Mouse (Mus musculus) neural tube, embryonic 12.5 days (tissue): ENCODE measurements at regions not wholly inside any gene's neighbourhood (a gene's known extent, or its start where the extent isn't known, plus 50 kb on each side); places are given as distances from the start of the nearest gene placed in this dataset.
"Not testable (repeated sequence)": the region's sequence is repeated elsewhere in the genome, so short reads cannot be mapped to it uniquely, and the experiment has no call there.

Experiments used
- ATAC-seq: fragments of 200-750 bp; cut with Nextera tagmentation; 2 replicates; pipeline ENCODE4 v1.8.0; 2017; ENCODE audit warnings: low read depth, mild to moderate bottlenecking, moderate TSS enrichment, moderate library complexity; ENCODE audit not compliant: low FRiP score
- H3K27ac ChIP-seq: fragments of 300-500 bp; sonication (generic); 2 replicates; pipeline ENCODE4 v1.5.1; 2016
- H3K27me3 ChIP-seq: fragments of 300-500 bp; sonication (generic); replicated peaks from 2 replicates; pipeline ENCODE4 v1.6.1; 2016; ENCODE audit warnings: mild to moderate bottlenecking
- H3K36me3 ChIP-seq: fragments of 300-500 bp; sonication (generic); 2 replicates; pipeline ENCODE4 v1.6.1; 2016; ENCODE audit warnings: mild to moderate bottlenecking
- H3K4me1 ChIP-seq: fragments of 300-500 bp; sonication (generic); 2 replicates; pipeline ENCODE4 v1.6.1; 2016
- H3K4me2 ChIP-seq: fragments of 300-500 bp; sonication (generic); replicated peaks from 2 replicates; pipeline ENCODE4 v1.6.1; 2016; ENCODE audit warnings: mild to moderate bottlenecking
- H3K4me3 ChIP-seq: fragments of 300-500 bp; sonication (generic); 2 replicates; pipeline ENCODE4 v1.5.1; 2016
- H3K9ac ChIP-seq: fragments of 300-500 bp; sonication (generic); 2 replicates; pipeline ENCODE4 v1.6.1; 2016; ENCODE audit warnings: mild to moderate bottlenecking
- H3K9me3 ChIP-seq: fragments of 300-500 bp; sonication (generic); 2 replicates; pipeline ENCODE4 v1.6.1; 2016; ENCODE audit warnings: mild to moderate bottlenecking
- WGBS: fragments of 180-500 bp; shearing (Covaris S2); methylation state at CpG from one replicate; pipeline ENCODE4 v1.1.7; 2016; 5-methylcytosine and 5-hydroxymethylcytosine counted together

- H3K4me2 ChIP-seq = no peak overlapping the region
- H3K9ac ChIP-seq = no peak overlapping the region
- H3K9me3 ChIP-seq = no peaks in the 10 kb centered on the region
- H3K36me3 ChIP-seq = no peaks in the 10 kb centered on the region
- ATAC-seq = no peak
- H3K4me1 ChIP-seq = no peaks in the 10 kb centered on the region
- WGBS = 88% methylated on average over 3 of the region's 3 CpGs
- H3K4me3 ChIP-seq = no peak overlapping the region
- no peaks in the 10 kb centered on the region for H3K27me3 ChIP-seq
- no peak overlapping the region for H3K27ac ChIP-seq
These were observed 2615.7 kb downstream of the Poteg start for GRCm38 (mm10) chr8:30063148-30063547.

DNA sequence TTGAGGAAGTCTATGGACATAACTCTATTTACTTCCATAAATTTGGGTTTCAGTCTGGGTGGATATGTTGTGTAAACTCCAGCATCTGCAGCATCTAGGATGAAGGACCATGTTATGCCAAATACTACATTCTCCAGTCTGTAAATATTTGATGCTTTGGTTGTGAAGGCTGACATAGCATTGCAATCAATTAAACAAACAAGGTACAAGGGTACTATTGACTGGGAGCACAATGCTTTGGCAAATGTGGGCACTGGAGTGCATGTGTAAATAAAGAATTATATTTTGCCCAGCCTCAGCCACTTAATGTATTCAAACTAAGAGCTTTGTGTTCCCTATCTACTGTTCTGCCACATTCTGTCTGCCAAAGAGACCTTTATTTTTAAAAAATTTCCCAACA lies 2630.3 kb downstream of the Poteg start:
- Histone ChIP-seq H3K4me3 (no peak overlapping the region), H3K9ac (no peak overlapping the region), H3K4me1 (no peaks in the 10 kb centered on the region), H3K27me3 (no peaks in the 10 kb centered on the region), H3K4me2 (no peak overlapping the region), H3K9me3 (no peaks in the 10 kb centered on the region), H3K36me3 (no peaks in the 10 kb centered on the region), H3K27ac (no peak overlapping the region)
- ATAC-seq = no peak

GRCm38 (mm10) chr8:30127766-30128165 lies 2680.3 kb downstream of the Poteg start:
- Histone ChIP-seq H3K9ac (no peak overlapping the region), H3K27ac (no peak overlapping the region)
- no peak for ATAC-seq

GRCm38 (mm10) chr8:30134999-30135398 lies 2687.5 kb downstream of the Poteg start:
- 86% methylated on average over 6 of the region's 6 CpGs for WGBS
- Histone ChIP-seq H3K36me3 (no peaks in the 10 kb centered on the region), H3K4me3 (no peak overlapping the region), H3K9ac (no peak overlapping the region), H3K27ac (no peak overlapping the region), H3K4me2 (no peak overlapping the region), H3K27me3 (no peaks in the 10 kb centered on the region), H3K9me3 (no peaks in the 10 kb centered on the region), H3K4me1 (no peaks in the 10 kb centered on the region)
- no peak for ATAC-seq

More at GRCm38 (mm10) chr8:30127766-30128165, 2680.3 kb downstream of the Poteg start:
- Histone ChIP-seq H3K36me3 (no peaks in the 10 kb centered on the region), H3K4me3 (no peak overlapping the region), H3K4me1 (no peaks in the 10 kb centered on the region), H3K4me2 (no peak overlapping the region), H3K9me3 (no peaks in the 10 kb centered on the region), H3K27me3 (no peaks in the 10 kb centered on the region)
- WGBS = 75% methylated on average over 3 of the region's 3 CpGs

DNA sequence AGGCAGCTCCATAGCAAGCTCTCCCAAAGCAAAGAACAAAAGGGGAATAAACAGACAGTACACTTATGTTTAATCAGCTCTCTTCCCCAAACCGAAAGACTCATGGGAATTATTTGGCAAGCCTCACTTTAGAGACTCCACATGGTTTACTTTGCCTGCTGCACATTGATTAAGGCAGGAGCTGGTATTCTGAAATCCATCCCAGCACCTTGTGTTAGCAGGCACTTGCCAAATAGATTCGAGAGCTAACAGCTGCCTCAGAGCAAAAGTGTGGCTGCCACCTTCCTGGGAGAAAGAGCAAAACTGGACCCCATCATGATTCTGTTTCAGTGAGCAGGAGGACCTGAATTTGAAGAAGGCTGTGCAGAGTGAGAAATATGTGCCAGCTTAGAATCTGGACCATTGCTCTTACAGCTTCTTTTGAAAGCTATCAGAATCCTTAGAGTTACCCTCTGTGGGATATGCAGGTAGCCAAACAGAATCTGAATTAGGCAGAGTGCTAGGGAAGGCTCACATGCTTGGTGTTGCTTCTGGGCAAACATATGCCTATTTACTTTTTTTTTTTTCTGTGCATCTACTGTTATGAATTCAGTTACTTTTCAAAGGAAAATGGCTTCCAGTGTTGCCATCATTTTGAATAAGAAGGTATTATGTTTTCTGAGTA lies 2703.8 kb downstream of the Poteg start:
- no peak overlapping the region for H3K9ac ChIP-seq
- 77% methylated on average over 2 of the region's 2 CpGs for WGBS
- H3K4me3 ChIP-seq = no peak overlapping the region
- no peaks in the 10 kb centered on the region for H3K27me3 ChIP-seq
- H3K4me1 ChIP-seq = no peaks in the 10 kb centered on the region
- no peaks in the 10 kb centered on the region for H3K36me3 ChIP-seq
- no peak overlapping the region for H3K27ac ChIP-seq
- ATAC-seq = no peak
- H3K9me3 ChIP-seq = no peaks in the 10 kb centered on the region
- H3K4me2 ChIP-seq = no peak overlapping the region

- WGBS = 72% methylated on average over 4 of the region's 4 CpGs
- no peak overlapping the region for H3K27ac ChIP-seq
- no peaks in the 10 kb centered on the region for H3K4me1 ChIP-seq
- H3K4me2 ChIP-seq = no peak overlapping the region
- no peaks in the 10 kb centered on the region for H3K9me3 ChIP-seq
- H3K4me3 ChIP-seq = no peak overlapping the region
- H3K36me3 ChIP-seq = no peaks in the 10 kb centered on the region
- no peak overlapping the region for H3K9ac ChIP-seq
- H3K27me3 ChIP-seq = no peaks in the 10 kb centered on the region
- ATAC-seq = no peak
These were observed 2705.5 kb downstream of the Poteg start for GRCm38 (mm10) chr8:30152921-30153320.

- ATAC-seq = no peak
- Histone ChIP-seq H3K36me3 (no peaks in the 10 kb centered on the region), H3K4me1 (no peaks in the 10 kb centered on the region), H3K4me2 (no peak overlapping the region), H3K27ac (no peak overlapping the region), H3K4me3 (no peak overlapping the region), H3K27me3 (no peaks in the 10 kb centered on the region), H3K9me3 (no peaks in the 10 kb centered on the region), H3K9ac (no peak overlapping the region)
- WGBS = 91% methylated on average over 1 of the region's 1 CpGs
These were observed 2724.4 kb downstream of the Poteg start for GRCm38 (mm10) chr8:30171881-30172280.

GRCm38 (mm10) chr8:30202746-30203145 lies 2755.3 kb downstream of the Poteg start:
- ATAC-seq, H3K36me3 ChIP-seq, H3K27me3 ChIP-seq, H3K4me1 ChIP-seq, H3K9ac ChIP-seq, H3K27ac ChIP-seq, H3K9me3 ChIP-seq, H3K4me3 ChIP-seq, H3K4me2 ChIP-seq: not testable (repeated sequence)

DNA sequence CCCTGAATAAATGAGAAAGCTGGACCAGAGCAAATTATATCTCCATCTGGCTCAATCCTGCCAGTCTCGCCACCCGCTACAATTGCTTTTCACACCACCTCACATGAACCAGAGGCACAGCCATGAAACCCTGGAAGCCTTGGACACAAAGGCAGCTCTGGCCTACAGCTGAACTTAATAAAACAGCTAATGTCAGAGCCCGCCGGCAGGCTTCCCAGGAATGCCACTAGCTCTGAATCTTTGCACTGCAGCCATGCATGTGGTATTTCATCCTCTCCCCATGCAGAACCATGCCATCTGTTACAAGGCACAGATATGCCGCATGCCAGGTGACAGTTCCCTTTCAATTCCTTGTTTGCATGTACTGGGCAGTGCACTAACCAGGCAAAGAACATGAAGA lies 2779.9 kb downstream of the Poteg start:
- WGBS = 83% methylated on average over 5 of the region's 5 CpGs

DNA sequence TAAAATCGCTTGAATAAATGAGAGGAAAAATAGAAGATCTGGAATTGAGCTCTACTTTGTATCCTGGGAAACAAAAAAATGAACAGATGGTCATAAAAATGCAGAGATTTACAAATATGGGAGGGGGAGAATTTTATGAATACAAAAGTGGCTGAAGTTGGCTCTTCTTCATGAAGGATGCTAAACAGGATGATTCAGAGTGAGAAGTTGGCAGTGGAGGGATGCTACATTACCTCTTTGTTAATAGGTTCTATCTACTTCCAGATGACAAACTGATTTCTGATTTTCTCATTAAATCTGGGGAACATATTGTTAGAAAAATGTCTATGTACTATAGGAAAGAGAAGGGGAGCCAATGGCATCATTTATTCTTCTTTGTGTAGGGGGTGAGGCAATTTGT lies 2785.8 kb downstream of the Poteg start:
- Histone ChIP-seq H3K27ac (no peak overlapping the region), H3K4me1 (no peaks in the 10 kb centered on the region), H3K4me2 (no peak overlapping the region), H3K9me3 (no peaks in the 10 kb centered on the region), H3K36me3 (no peaks in the 10 kb centered on the region), H3K9ac (no peak overlapping the region), H3K27me3 (no peaks in the 10 kb centered on the region), H3K4me3 (no peak overlapping the region)
- WGBS = 93% methylated on average over 1 of the region's 1 CpGs
- no peak for ATAC-seq

More for the DNA sequence above, 2779.9 kb downstream of the Poteg start:
- H3K9ac ChIP-seq = no peak overlapping the region
- no peaks in the 10 kb centered on the region for H3K36me3 ChIP-seq
- H3K27ac ChIP-seq = no peak overlapping the region
- H3K4me3 ChIP-seq = no peak overlapping the region
- no peaks in the 10 kb centered on the region for H3K4me1 ChIP-seq
- H3K9me3 ChIP-seq = no peaks in the 10 kb centered on the region
- no peak for ATAC-seq
- no peak overlapping the region for H3K4me2 ChIP-seq
- H3K27me3 ChIP-seq = no peaks in the 10 kb centered on the region

GRCm38 (mm10) chr8:30251797-30252196 lies 2804.3 kb downstream of the Poteg start:
- Histone ChIP-seq H3K27ac (no peak overlapping the region), H3K9me3 (no peaks in the 10 kb centered on the region), H3K4me3 (no peak overlapping the region), H3K27me3 (no peaks in the 10 kb centered on the region), H3K36me3 (no peaks in the 10 kb centered on the region), H3K4me2 (no peak overlapping the region), H3K9ac (no peak overlapping the region), H3K4me1 (no peaks in the 10 kb centered on the region)
- WGBS = 88% methylated on average over 3 of the region's 3 CpGs
- no peak for ATAC-seq

- 84% methylated on average over 6 of the region's 6 CpGs for WGBS
- no peaks in the 10 kb centered on the region for H3K9me3 ChIP-seq
- H3K4me3 ChIP-seq = no peak overlapping the region
- H3K9ac ChIP-seq = no peak overlapping the region
- no peaks in the 10 kb centered on the region for H3K36me3 ChIP-seq
- H3K27me3 ChIP-seq = no peaks in the 10 kb centered on the region
- H3K4me1 ChIP-seq = no peaks in the 10 kb centered on the region
- ATAC-seq = no peak
- no peak overlapping the region for H3K27ac ChIP-seq
- H3K4me2 ChIP-seq = no peak overlapping the region
These were observed 2822.8 kb downstream of the Poteg start for GRCm38 (mm10) chr8:30269949-30270910.
